Mouse (Mus musculus): Measurements from ENCODE around the gene Irf9. TPM values are rescaled to one million over a fixed set of nuclear protein-coding genes. Genes with fewer than 3 reads are reported as not detected.

The Irf9 gene
- total and polyA plus RNA-seq, 3 experiments, result 9.2 to 12.8 (median 9.6) TPM

- Histone ChIP-seq H3K9me3 (replicated peaks; ENCODE audit: low read length) (no peaks in the 10 kb centered on the region), H3K79me2 (replicated peaks; ENCODE audit: control insufficient read depth, extremely low read depth, insufficient read depth, poor library complexity, severe bottlenecking) (no peaks in the 10 kb centered on the region), H3K4me1 (ENCODE audit: control insufficient read depth in 1 of 2, insufficient read depth in 2 of 2) (peaks cover 0 to 22% of the 10 kb centered on the region in 2 experiments; a peak in 2 of 4 replicates), H3K36me3 (replicated peaks in 1 of 2; ENCODE audit: control insufficient read depth in 1 of 2, insufficient read depth in 1 of 2, low read length in 1 of 2) (peaks cover 81 to 91% of the 10 kb centered on the region in 2 experiments), H3K9ac (ENCODE audit: insufficient read depth, low read depth) (no peak overlapping the region), H3K4me3 (replicated peaks in 1 of 3; ENCODE audit: low read depth in 2 of 3, low read length in 2 of 3, poor library complexity in 1 of 3) (no peak overlapping the region), H3K4me2 (ENCODE audit: insufficient read depth, low read depth, poor library complexity, severe bottlenecking) (no peak overlapping the region), H3K27me3 (replicated peaks) (no peaks in the 10 kb centered on the region), H3K27ac (ENCODE audit: insufficient read depth, low read depth) (no peak overlapping the region)
- DNase-seq (ENCODE audit: extremely low read depth), result no peak
- TF ChIP-seq ZKSCAN1 (IDR thresholded peaks at IDR 0.05; ENCODE audit: borderline replicate concordance, low read depth, low read length) (no peak), RAD21 (IDR thresholded peaks at IDR 0.05; ENCODE audit: low read depth, low read length) (no peak), EP300 (IDR thresholded peaks at IDR 0.05; ENCODE audit: low read length) (no peak), MEF2A (IDR thresholded peaks at IDR 0.05; ENCODE audit: borderline replicate concordance, low read depth, low read length) (no peak), TCF12 (IDR thresholded peaks at IDR 0.05; ENCODE audit: low read depth, low read length) (no peak), SIN3A (IDR thresholded peaks at IDR 0.05; ENCODE audit: low read length) (no peak), IRF4 (IDR thresholded peaks at IDR 0.05; ENCODE audit: low read depth, low read length) (no peak), CHD1 (IDR thresholded peaks at IDR 0.05; ENCODE audit: low read depth, low read length) (no peak), MXI1 (IDR thresholded peaks at IDR 0.05; ENCODE audit: low read depth, low read length) (no peak)
- in situ Hi-C loops (cut with MboI; ENCODE audit: low pct_ligation_motif_present, low pct_unique_long_range_greater_than_20kb, low sequenced_read_pairs), result no loop called here
- dilution Hi-C loops (cut with MboI; ENCODE audit: extremely low pct_ligation_motif_present, extremely low pct_unique_long_range_greater_than_20kb, low sequenced_read_pairs), result no loop called here
These were observed 4.6 kb upstream of the Irf9 start for GRCm38 (mm10) chr14:55598521-55599390.

DNA sequence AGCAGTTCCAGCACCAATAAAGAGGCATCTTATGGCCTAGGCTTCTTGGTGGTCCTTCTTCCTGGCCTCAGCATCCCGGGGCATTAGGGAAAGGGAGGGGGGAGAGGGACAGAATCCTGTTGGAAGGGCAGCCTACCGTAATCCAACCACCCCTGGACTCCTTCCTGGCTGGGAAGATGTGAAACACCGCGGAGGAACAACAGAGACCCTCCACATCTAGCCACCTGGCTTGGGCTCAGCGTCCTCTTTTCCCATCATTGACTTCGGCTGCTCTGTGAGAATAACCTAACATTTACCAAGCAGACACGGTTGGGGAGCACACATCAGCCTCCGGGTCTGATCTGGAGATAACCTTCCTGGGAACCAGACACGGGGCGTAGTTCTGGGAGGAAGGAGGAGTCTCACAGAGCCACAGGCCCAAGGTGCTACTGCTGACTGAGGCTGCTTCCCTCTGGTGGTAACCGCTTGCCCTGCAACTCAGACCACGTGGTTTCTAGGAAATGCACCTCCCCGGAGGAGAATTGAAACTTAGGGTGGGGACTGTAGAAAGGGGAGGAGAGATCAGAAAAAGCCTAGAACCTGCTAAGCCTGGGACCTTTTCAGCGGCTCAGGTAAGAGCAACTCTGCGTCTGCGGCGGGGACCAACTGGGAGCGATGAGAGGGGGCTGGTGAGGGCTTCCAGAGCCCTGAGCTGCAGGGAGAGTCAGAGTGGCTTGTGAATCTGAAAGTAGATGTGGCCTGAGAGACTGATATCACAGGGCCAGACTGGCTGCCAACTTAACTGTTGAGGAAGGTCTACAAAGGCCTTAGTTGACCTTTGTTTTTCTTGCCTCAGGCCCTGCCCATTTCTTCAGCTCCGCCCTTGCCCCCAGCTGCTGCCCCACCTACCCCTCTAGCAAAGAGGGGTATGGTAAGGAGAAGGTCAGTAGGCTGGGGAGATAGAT is 534 bp downstream of the Irf9 start:
- in situ Hi-C loops (cut with MboI; ENCODE audit: low pct_ligation_motif_present, low pct_unique_long_range_greater_than_20kb, low sequenced_read_pairs) (no loop called here), dilution Hi-C loops (cut with MboI; ENCODE audit: extremely low pct_ligation_motif_present, extremely low pct_unique_long_range_greater_than_20kb, low sequenced_read_pairs) (no loop called here)
- Histone ChIP-seq H3K36me3 (replicated peaks in 1 of 2; ENCODE audit: control insufficient read depth in 1 of 2, insufficient read depth in 1 of 2, low read length in 1 of 2) (peaks cover 69 to 78% of the 10 kb centered on the region in 2 experiments), H3K79me2 (replicated peaks; ENCODE audit: control insufficient read depth, extremely low read depth, insufficient read depth, poor library complexity, severe bottlenecking) (no peaks in the 10 kb centered on the region), H3K4me1 (ENCODE audit: control insufficient read depth in 1 of 2, insufficient read depth in 2 of 2) (peaks cover 4 to 36% of the 10 kb centered on the region in 2 experiments; a peak in 3 of 4 replicates), H3K4me3 (replicated peaks in 1 of 3; ENCODE audit: low read depth in 2 of 3, low read length in 2 of 3, poor library complexity in 1 of 3) (peak overlapping the region; percentile 54 to 74 (median 58)), H3K27ac (ENCODE audit: insufficient read depth, low read depth) (peak overlapping the region; percentile 65), H3K9me3 (replicated peaks; ENCODE audit: low read length) (no peaks in the 10 kb centered on the region), H3K4me2 (ENCODE audit: insufficient read depth, low read depth, poor library complexity, severe bottlenecking) (peak overlapping the region; percentile 67), H3K27me3 (replicated peaks) (no peaks in the 10 kb centered on the region), H3K9ac (ENCODE audit: insufficient read depth, low read depth) (peak overlapping the region; percentile 31)
- peak; percentile 97 for DNase-seq (ENCODE audit: extremely low read depth)
- TF ChIP-seq IRF4 (IDR thresholded peaks at IDR 0.05; ENCODE audit: low read depth, low read length), result peak; percentile 91
- no peak for TF ChIP-seq E2F4 (IDR thresholded peaks at IDR 0.05; ENCODE audit: insufficient replicate concordance, low read depth, low read length)
- TF ChIP-seq MEF2A (IDR thresholded peaks at IDR 0.05; ENCODE audit: borderline replicate concordance, low read depth, low read length), result peak; percentile 75
- no peak for TF ChIP-seq CHD1 (IDR thresholded peaks at IDR 0.05; ENCODE audit: low read depth, low read length)
- TF ChIP-seq KAT2A (IDR thresholded peaks at IDR 0.05; ENCODE audit: insufficient replicate concordance, low read length), result no peak
- no peak for TF ChIP-seq ZKSCAN1 (IDR thresholded peaks at IDR 0.05; ENCODE audit: borderline replicate concordance, low read depth, low read length)
- peak; percentile 46; the same call in 1 of the 2 replicates for TF ChIP-seq NRF1 (IDR thresholded peaks at IDR 0.05; ENCODE audit: low read depth, low read length)
- no peak for TF ChIP-seq UBTF (IDR thresholded peaks at IDR 0.05; ENCODE audit: low read depth, low read length)
- 0 out of 2 replicates have a peak, but pooled peaks have one; percentile 36 for TF ChIP-seq RCOR1 (conservative IDR thresholded peaks at IDR 0.05; ENCODE audit: low read depth, low read length)
- peak; percentile 69 for TF ChIP-seq POLR2A (IDR thresholded peaks at IDR 0.05; ENCODE audit: low read depth, low read length)
- TF ChIP-seq ZMIZ1 (IDR thresholded peaks at IDR 0.05; ENCODE audit: low read depth, low read length), result peak; percentile 31; the same call in 1 of the 2 replicates
- peak; percentile 66; the same call in 1 of the 2 replicates for TF ChIP-seq CHD2 (IDR thresholded peaks at IDR 0.05; ENCODE audit: low read length)
- no peak for TF ChIP-seq ZNF384 (IDR thresholded peaks at IDR 0.05; ENCODE audit: low read depth, low read length)
- TF ChIP-seq ZC3H11A (IDR thresholded peaks at IDR 0.05; ENCODE audit: low read depth, low read length), result no peak
- TF ChIP-seq NELFE (IDR thresholded peaks at IDR 0.05; ENCODE audit: low read depth, low read length), result peak; percentile 66
- 0 out of 2 replicates have a peak, but pooled peaks have one; percentile 3 for TF ChIP-seq EP300 (IDR thresholded peaks at IDR 0.05; ENCODE audit: low read length)
- 0 out of 2 replicates have a peak, but pooled peaks have one; percentile 6 for TF ChIP-seq MAFK (IDR thresholded peaks at IDR 0.05; ENCODE audit: insufficient replicate concordance, low read length)
- peak; percentile 79 for TF ChIP-seq SMC3 (IDR thresholded peaks at IDR 0.05; ENCODE audit: low read depth, low read length)
- peak; percentile 73; the same call in 1 of the 2 replicates for TF ChIP-seq TCF12 (IDR thresholded peaks at IDR 0.05; ENCODE audit: low read depth, low read length)
- TF ChIP-seq USF1 (IDR thresholded peaks at IDR 0.05; ENCODE audit: low read depth, low read length), result peak; percentile 94
- peak; percentile 95 for TF ChIP-seq USF2 (conservative IDR thresholded peaks at IDR 0.05; ENCODE audit: low read depth, low read length)
- TF ChIP-seq ELF1 (IDR thresholded peaks at IDR 0.05; ENCODE audit: low read depth, low read length), result peak; percentile 86
- TF ChIP-seq PAX5 (IDR thresholded peaks at IDR 0.05; ENCODE audit: low read length), result no peak

All from CH12.LX (cell line).